Mouse (Mus musculus): ENCODE results near the gene Wnk2.

GRCm38 (mm10) chr13:49082151-49082879 lies 65.5 kb downstream of the Wnk2 start:
- TF ChIP-seq MAX (IDR thresholded peaks at IDR 0.05; ENCODE audit: low read depth): no peak
- no peak for TF ChIP-seq REST (IDR thresholded peaks at IDR 0.05; ENCODE audit: insufficient read depth, insufficient read length)
- no peak for TF ChIP-seq MYOG (IDR thresholded peaks at IDR 0.05; ENCODE audit: control insufficient read depth in 1 of 3, insufficient read depth in 1 of 3, insufficient read length in 2 of 3, low read depth in 2 of 3)
- TF ChIP-seq CEBPB (IDR thresholded peaks at IDR 0.05; ENCODE audit: insufficient read depth, poor library complexity, severe bottlenecking): no peak
- TF ChIP-seq POLR2A (IDR thresholded peaks at IDR 0.05; ENCODE audit: insufficient read length, low read depth): no peak
- TF ChIP-seq POLR2AphosphoS2 (IDR thresholded peaks at IDR 0.05; ENCODE audit: insufficient read length, low read depth): no peak
- no peak for TF ChIP-seq E2F4 (IDR thresholded peaks at IDR 0.05; ENCODE audit: insufficient read depth)
- TF ChIP-seq USF1 (IDR thresholded peaks at IDR 0.05; ENCODE audit: low read depth): no peak
- TF ChIP-seq TCF12 (IDR thresholded peaks at IDR 0.05; ENCODE audit: insufficient read depth, poor library complexity, severe bottlenecking): no peak
- TF ChIP-seq TCF3 (IDR thresholded peaks at IDR 0.05; ENCODE audit: insufficient read length, low read depth): no peak
